Mouse (Mus musculus) G1E (cell line): Measurements from ENCODE around the gene Cspg4.

Experiments used
- CTCF ChIP-seq: IDR thresholded peaks from 2 replicates; pipeline ENCODE4 v1.5.1; 2012; ENCODE audit warnings: low read depth, low read length, inconsistent platforms, mixed read lengths
- GATA1 ChIP-seq: IDR thresholded peaks from 2 replicates; pipeline ENCODE4 v1.6.1; 2012; ENCODE audit warnings: borderline replicate concordance, low read length, inconsistent platforms, mixed read lengths
- GATA2 ChIP-seq: IDR thresholded peaks from 2 replicates; pipeline ENCODE4 v1.6.1; 2012; ENCODE audit warnings: low read depth, low read length, inconsistent platforms, borderline replicate concordance
- POLR2AphosphoS5 ChIP-seq: IDR thresholded peaks from 2 replicates; pipeline ENCODE4 v1.6.1; 2012; ENCODE audit warnings: low read depth, low read length, inconsistent platforms; ENCODE audit not compliant: insufficient replicate concordance
- TAL1 ChIP-seq: conservative IDR thresholded peaks from 2 replicates; pipeline ENCODE4 v1.6.1; 2012; ENCODE audit warnings: low read depth, low read length, inconsistent platforms, mixed read lengths

- TF ChIP-seq POLR2AphosphoS5 (no peak), CTCF (no peak), GATA1 (no peak), TAL1 (no peak), GATA2 (no peak)
Observed at GRCm38 (mm10) chr9:56840721-56841120, 24.1 kb upstream of the Cspg4 start.
